Mouse (Mus musculus) layer of hippocampus, postnatal 14 days (tissue): ENCODE results near the gene Car5b. TPM values are rescaled to one million over a fixed set of nuclear protein-coding genes. Genes with fewer than 3 reads are reported as not detected.
A peak's percentile ranks its signal among the peaks of the same experiment; 100 is the strongest.

ENCODE experiments used
- DNase-seq, 2 experiments: peaks; one replicate each; pipeline ENCODE4 v3.0.0; 2021 to 2022; ENCODE audit warnings: low spot score in 2 of 2, mixed read lengths in 1 of 2
- total RNA-seq, 2 experiments: library from RNA; stranded (reverse); gene quantifications; 2 replicates each; pipeline ENCODE4 v1.2.3; 2021

Car5b gene
- total RNA-seq, 2 experiments from 2014 or later, result 3.0 to 3.6 TPM

GRCm38 (mm10) chrX:163981092-163981491 lies 46.7 kb downstream of the Car5b start:
- no peak for DNase-seq

- DNase-seq, result peak; percentile 65 to 72
Observed at GRCm38 (mm10) chrX:163958467-163958875, 69.3 kb downstream of the Car5b start, which contains the start of gene Zrsr2. Gene Zrsr2, minus strand, starts transcription at chrX:163958661.

GRCm38 (mm10) chrX:163957803-163958466 lies 69.9 kb downstream of the Car5b start:
- peak; percentile 15 to 28 for DNase-seq

GRCm38 (mm10) chrX:163957381-163957780 lies 70.4 kb downstream of the Car5b start:
- DNase-seq, result no peak

GRCm38 (mm10) chrX:163951618-163952017 lies 76.2 kb downstream of the Car5b start:
- no peak for DNase-seq

GRCm38 (mm10) chrX:163944381-163944780 lies 83.4 kb downstream of the Car5b start:
- DNase-seq, result no peak

GRCm38 (mm10) chrX:163938587-163938986 lies 89.2 kb downstream of the Car5b start:
- DNase-seq, result peak in 1 of 2 experiments; percentile 33

- DNase-seq, result no peak
Observed at GRCm38 (mm10) chrX:163934731-163935130, 93.1 kb downstream of the Car5b start.

GRCm38 (mm10) chrX:163929550-163929949 lies 98.2 kb downstream of the Car5b start:
- no peak for DNase-seq

Other genes starting within 250 kb of the Car5b start
- gene Ap1s2, start 119.0 kb downstream of the Car5b start, total RNA-seq, result 10 to 100 TPM; 39.9 to 41.8 TPM
- gene Zrsr2, start 69.3 kb downstream of the Car5b start, total RNA-seq, result 10 to 100 TPM; 41.1 to 52.1 TPM
- 10 to 100 TPM; 10.5 to 13.6 TPM for gene Siah1b, start 48.5 kb upstream of the Car5b start, total RNA-seq
- gene Cltrn, start 60.8 kb upstream of the Car5b start, total RNA-seq, result not detected
- 1 to 10 TPM; 1.4 to 1.8 TPM for gene Ace2, start 111.3 kb upstream of the Car5b start, total RNA-seq
- 1 to 10 TPM; 1.0 to 1.4 TPM for gene Bmx, start 230.2 kb upstream of the Car5b start, total RNA-seq
- gene Pir, start 241.4 kb upstream of the Car5b start, total RNA-seq, result 1 to 10 TPM; 3.2 to 5.3 TPM